Mouse (Mus musculus) embryonic fibroblast, embryonic 13.5 days (primary cell): ENCODE measurements at regions not wholly inside any gene's neighbourhood (a gene's known extent, or its start where the extent isn't known, plus 50 kb on each side); places are given as distances from the start of the nearest gene placed in this dataset.

Experiments used
- CTCF ChIP-seq: IDR thresholded peaks from 2 replicates; pipeline ENCODE4 v1.5.1; 2011; ENCODE audit warnings: mild to moderate bottlenecking, control low read depth, low read length, moderate library complexity, borderline replicate concordance; ENCODE audit not compliant: insufficient read depth
- POLR2A ChIP-seq: IDR thresholded peaks from 2 replicates; pipeline ENCODE4 v1.6.1; 2011; ENCODE audit warnings: low read depth, mild to moderate bottlenecking, control low read depth, low read length, moderate library complexity

- TF ChIP-seq CTCF = no peak
- TF ChIP-seq POLR2A = no peak
Observed at GRCm38 (mm10) chr3:60740543-60741294, 261.9 kb upstream of the P2ry1 start.
